Mouse (Mus musculus): ENCODE results near the gene Edem3. TPM values are rescaled to one million over a fixed set of nuclear protein-coding genes. Genes with fewer than 3 reads are reported as not detected.
"Not testable (repeated sequence)": the region's sequence is repeated elsewhere in the genome, so short reads cannot be mapped to it uniquely, and the experiment has no call there.

The Edem3 gene
- polyA plus RNA-seq, 1 experiment from 2014 or later: 8.5 TPM

GRCm38 (mm10) chr1:151781447-151781846, 26.3 kb downstream of the Edem3 start:
- no peak for ATAC-seq
- Histone ChIP-seq H3K9me3 (ENCODE audit: control insufficient read depth) (no peaks in the 10 kb centered on the region), H3K9ac (ENCODE audit: low read depth, low read length) (no peak overlapping the region), H3K27me3 (replicated peaks; ENCODE audit: control insufficient read depth, insufficient read depth, low read length) (no peaks in the 10 kb centered on the region), H3K4me2 (replicated peaks; ENCODE audit: low read depth) (no peak overlapping the region), H3K36me3 (ENCODE audit: control insufficient read depth, insufficient read depth) (peaks cover 47% of the 10 kb centered on the region), H3K4me3 (ENCODE audit: low read depth, low read length) (no peak overlapping the region), H3K4me1 (replicated peaks; ENCODE audit: control insufficient read depth, insufficient read depth, low read length) (no peaks in the 10 kb centered on the region), H3K27ac (ENCODE audit: low read depth, low read length) (no peak overlapping the region)
- WGBS: 88% methylated on average over 7 of the region's 7 CpGs
- TF ChIP-seq CTCF (IDR thresholded peaks at IDR 0.05; ENCODE audit: low read depth): no peak

DNA sequence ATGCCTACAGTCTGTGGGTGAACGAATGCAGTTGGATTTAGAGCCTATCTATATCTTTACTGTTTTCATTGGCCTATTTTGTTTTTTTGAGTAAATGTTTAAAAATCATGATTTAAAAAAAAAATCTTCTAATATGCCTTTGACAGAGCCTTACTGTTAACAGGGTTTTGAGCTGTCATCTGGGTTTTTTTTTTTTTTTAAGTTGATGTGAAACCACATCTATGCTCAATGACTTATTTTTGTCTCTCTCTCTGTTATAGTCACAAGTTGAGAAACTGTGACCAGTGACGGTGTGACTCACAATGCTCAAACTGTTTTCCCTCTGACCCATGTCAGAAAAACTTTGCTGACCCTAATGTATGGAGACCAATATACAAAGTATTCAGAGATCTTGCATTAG, 28.2 kb downstream of the Edem3 start:
- Histone ChIP-seq H3K27ac (ENCODE audit: low read depth, low read length) (no peak overlapping the region), H3K4me2 (replicated peaks; ENCODE audit: low read depth) (no peak overlapping the region), H3K4me3 (ENCODE audit: low read depth, low read length) (no peak overlapping the region), H3K9ac (ENCODE audit: low read depth, low read length) (no peak overlapping the region), H3K36me3 (ENCODE audit: control insufficient read depth, insufficient read depth) (peaks cover 37% of the 10 kb centered on the region), H3K27me3 (replicated peaks; ENCODE audit: control insufficient read depth, insufficient read depth, low read length) (no peaks in the 10 kb centered on the region), H3K9me3 (ENCODE audit: control insufficient read depth) (no peaks in the 10 kb centered on the region), H3K4me1 (replicated peaks; ENCODE audit: control insufficient read depth, insufficient read depth, low read length) (no peaks in the 10 kb centered on the region)
- TF ChIP-seq CTCF (IDR thresholded peaks at IDR 0.05; ENCODE audit: low read depth): no peak
- WGBS: 93% methylated on average over 2 of the region's 2 CpGs
- no peak for ATAC-seq

GRCm38 (mm10) chr1:151786406-151786805, 31.2 kb downstream of the Edem3 start:
- no peak overlapping the region for H3K9ac ChIP-seq (ENCODE audit: low read depth, low read length)
- no peak for ATAC-seq
- 87% methylated on average over 5 of the region's 5 CpGs for WGBS

DNA sequence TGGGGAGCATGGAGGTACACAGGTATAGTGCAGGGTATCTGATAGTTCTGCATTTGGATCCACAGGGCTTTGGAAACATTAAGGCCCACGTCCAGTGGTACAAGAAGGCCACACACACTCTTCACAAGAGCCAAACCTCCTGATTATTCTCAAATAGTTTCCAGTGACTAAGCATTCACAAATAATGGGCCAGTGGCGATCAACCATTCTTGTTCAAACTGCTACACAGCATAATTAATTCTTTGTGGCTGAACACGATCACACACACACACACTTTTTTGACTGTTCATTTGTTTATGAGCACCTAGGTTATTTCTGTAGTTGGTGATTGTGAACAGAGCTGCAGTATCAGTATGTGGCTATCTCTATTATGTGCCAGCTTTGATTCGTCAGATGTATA, 34.0 kb downstream of the Edem3 start:
- Histone ChIP-seq H3K9ac (ENCODE audit: low read depth, low read length) (no peak overlapping the region), H3K4me3 (ENCODE audit: low read depth, low read length) (no peak overlapping the region), H3K4me2 (replicated peaks; ENCODE audit: low read depth) (no peak overlapping the region), H3K27me3 (replicated peaks; ENCODE audit: control insufficient read depth, insufficient read depth, low read length) (no peaks in the 10 kb centered on the region), H3K9me3 (ENCODE audit: control insufficient read depth) (no peaks in the 10 kb centered on the region), H3K4me1 (replicated peaks; ENCODE audit: control insufficient read depth, insufficient read depth, low read length) (no peaks in the 10 kb centered on the region), H3K36me3 (ENCODE audit: control insufficient read depth, insufficient read depth) (peaks cover 48% of the 10 kb centered on the region), H3K27ac (ENCODE audit: low read depth, low read length) (no peak overlapping the region)
- no peak for ATAC-seq
- WGBS: 90% methylated on average over 4 of the region's 4 CpGs
- no peak for TF ChIP-seq CTCF (IDR thresholded peaks at IDR 0.05; ENCODE audit: low read depth)

More at GRCm38 (mm10) chr1:151786406-151786805, 31.2 kb downstream of the Edem3 start:
- no peak overlapping the region for H3K27ac ChIP-seq (ENCODE audit: low read depth, low read length)
- H3K27me3 ChIP-seq (replicated peaks; ENCODE audit: control insufficient read depth, insufficient read depth, low read length): no peaks in the 10 kb centered on the region
- H3K4me3 ChIP-seq (ENCODE audit: low read depth, low read length): no peak overlapping the region
- H3K36me3 ChIP-seq (ENCODE audit: control insufficient read depth, insufficient read depth): peaks cover 42% of the 10 kb centered on the region
- no peak for TF ChIP-seq CTCF (IDR thresholded peaks at IDR 0.05; ENCODE audit: low read depth)
- H3K4me2 ChIP-seq (replicated peaks; ENCODE audit: low read depth): no peak overlapping the region
- H3K4me1 ChIP-seq (replicated peaks; ENCODE audit: control insufficient read depth, insufficient read depth, low read length): no peaks in the 10 kb centered on the region
- H3K9me3 ChIP-seq (ENCODE audit: control insufficient read depth): no peaks in the 10 kb centered on the region

DNA sequence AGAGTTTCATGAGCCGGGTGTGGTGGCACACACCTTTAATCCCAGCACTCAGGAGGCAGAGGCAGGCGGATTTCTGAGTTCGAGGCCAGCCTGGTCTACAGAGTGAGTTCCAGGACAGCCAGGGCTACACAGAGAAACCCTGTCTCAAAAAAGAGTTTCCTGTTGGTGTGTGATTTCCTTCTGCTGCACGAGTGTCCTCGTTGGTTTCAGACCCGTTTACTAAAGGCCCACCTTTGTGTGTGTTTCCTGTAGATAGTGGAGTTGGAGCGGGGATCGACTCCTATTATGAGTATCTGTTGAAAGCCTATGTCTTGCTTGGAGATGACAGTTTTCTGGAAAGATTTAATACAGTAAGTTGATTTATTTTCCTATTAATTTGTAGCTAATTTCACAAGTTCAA, 36.9 kb downstream of the Edem3 start:
- not testable (repeated sequence) for H3K4me3 ChIP-seq (ENCODE audit: low read depth, low read length); H3K9ac ChIP-seq (ENCODE audit: low read depth, low read length); H3K27me3 ChIP-seq (replicated peaks; ENCODE audit: control insufficient read depth, insufficient read depth, low read length); H3K9me3 ChIP-seq (ENCODE audit: control insufficient read depth); H3K4me2 ChIP-seq (replicated peaks; ENCODE audit: low read depth); H3K27ac ChIP-seq (ENCODE audit: low read depth, low read length); ATAC-seq; H3K4me1 ChIP-seq (replicated peaks; ENCODE audit: control insufficient read depth, insufficient read depth, low read length)
- WGBS: 82% methylated on average over 8 of the region's 8 CpGs
- peaks cover 45% of the 10 kb centered on the region for H3K36me3 ChIP-seq (ENCODE audit: control insufficient read depth, insufficient read depth)

- not testable (repeated sequence) for ATAC-seq; H3K4me1 ChIP-seq (replicated peaks; ENCODE audit: control insufficient read depth, insufficient read depth, low read length); H3K9me3 ChIP-seq (ENCODE audit: control insufficient read depth); H3K27me3 ChIP-seq (replicated peaks; ENCODE audit: control insufficient read depth, insufficient read depth, low read length); H3K9ac ChIP-seq (ENCODE audit: low read depth, low read length); H3K4me3 ChIP-seq (ENCODE audit: low read depth, low read length); H3K4me2 ChIP-seq (replicated peaks; ENCODE audit: low read depth); H3K27ac ChIP-seq (ENCODE audit: low read depth, low read length)
- H3K36me3 ChIP-seq (ENCODE audit: control insufficient read depth, insufficient read depth): peaks cover 39% of the 10 kb centered on the region
- 76% methylated on average over 3 of the region's 3 CpGs for WGBS
Observed at GRCm38 (mm10) chr1:151802795-151803194, 47.6 kb downstream of the Edem3 start.

GRCm38 (mm10) chr1:151807286-151807685, 52.1 kb downstream of the Edem3 start:
- H3K27me3 ChIP-seq (replicated peaks; ENCODE audit: control insufficient read depth, insufficient read depth, low read length): no peaks in the 10 kb centered on the region
- H3K27ac ChIP-seq (ENCODE audit: low read depth, low read length): no peak overlapping the region
- no peak for TF ChIP-seq CTCF (IDR thresholded peaks at IDR 0.05; ENCODE audit: low read depth)
- H3K4me1 ChIP-seq (replicated peaks; ENCODE audit: control insufficient read depth, insufficient read depth, low read length): no peaks in the 10 kb centered on the region
- H3K4me2 ChIP-seq (replicated peaks; ENCODE audit: low read depth): no peak overlapping the region
- peaks cover 48% of the 10 kb centered on the region for H3K36me3 ChIP-seq (ENCODE audit: control insufficient read depth, insufficient read depth)
- no peaks in the 10 kb centered on the region for H3K9me3 ChIP-seq (ENCODE audit: control insufficient read depth)
- H3K4me3 ChIP-seq (ENCODE audit: low read depth, low read length): no peak overlapping the region
- WGBS: 79% methylated on average over 5 of the region's 5 CpGs
- ATAC-seq: no peak
- H3K9ac ChIP-seq (ENCODE audit: low read depth, low read length): no peak overlapping the region

Data from intestine, postnatal 0 days (tissue).